Mouse (Mus musculus) NIH3T3 (cell line): Measurements from ENCODE around the gene Olfr1248.
"Not testable (repeated sequence)": the region's sequence is repeated elsewhere in the genome, so short reads cannot be mapped to it uniquely, and the experiment has no call there.

Experiments
- DNase-seq: peaks from one replicate; pipeline ENCODE4 v3.0.0-alpha.2; 2012; ENCODE audit warnings: low read depth

Gene Olfr1248

GRCm38 (mm10) chr2:89618145-89618544 lies at the start of gene Olfr1248:
TSS of gene Olfr1248 (minus strand) at chr2:89618245.
- DNase-seq, result not testable (repeated sequence)

GRCm38 (mm10) chr2:89661367-89661766 lies 43.3 kb upstream of the Olfr1248 start, which contains the start of gene Olfr1250:
TSS of gene Olfr1250 (minus strand) at chr2:89661467.
- no peak for DNase-seq

- no peak for DNase-seq
Observed at GRCm38 (mm10) chr2:89634883-89635282, 16.8 kb upstream of the Olfr1248 start, which contains the start of gene Olfr1249. TSS of gene Olfr1249 (minus strand) at chr2:89634983.

- DNase-seq, result no peak
Observed at GRCm38 (mm10) chr2:89614030-89614429, 4.0 kb downstream of the Olfr1248 start, which contains the start of gene Olfr1247. TSS of gene Olfr1247 (minus strand) at chr2:89614130.

- no peak for DNase-seq
Observed at GRCm38 (mm10) chr2:89593057-89593456, 25.0 kb downstream of the Olfr1248 start, which contains the start of gene Olfr1246. TSS of gene Olfr1246 (minus strand) at chr2:89593157.

- no peak for DNase-seq
Observed at GRCm38 (mm10) chr2:89578347-89578746, 39.7 kb downstream of the Olfr1248 start, which contains the start of gene Olfr1245. TSS of gene Olfr1245 (minus strand) at chr2:89578447.
